Mouse (Mus musculus): ENCODE measurements around the gene Rnf11.

Gene Rnf11

GRCm38 (mm10) chr4:109484621-109485020, at the start of gene Rnf11:
TSS of gene Rnf11 (minus strand) at chr4:109484728.
- DNase-seq = no peak

GRCm38 (mm10) chr4:109531111-109531510, 46.6 kb upstream of the Rnf11 start, which contains the start of gene 4930522H14Rik:
TSS of gene 4930522H14Rik (minus strand) at chr4:109531297.
- no peak for DNase-seq

GRCm38 (mm10) chr4:109530245-109530816, 45.8 kb upstream of the Rnf11 start:
- no peak for DNase-seq

- DNase-seq = peak; percentile 83
Measured at GRCm38 (mm10) chr4:109504885-109505284, 20.4 kb upstream of the Rnf11 start.

GRCm38 (mm10) chr4:109498476-109498875, 13.9 kb upstream of the Rnf11 start:
- DNase-seq = no peak

GRCm38 (mm10) chr4:109493581-109493980, 9.1 kb upstream of the Rnf11 start:
- peak; percentile 51 for DNase-seq

GRCm38 (mm10) chr4:109488812-109489211, 4.3 kb upstream of the Rnf11 start:
- no peak for DNase-seq

- DNase-seq = no peak
Measured at GRCm38 (mm10) chr4:109482701-109483100, 1.8 kb downstream of the Rnf11 start.

GRCm38 (mm10) chr4:109481424-109481823, 3.1 kb downstream of the Rnf11 start:
- no peak for DNase-seq

- peak; percentile 78 for DNase-seq
Measured at GRCm38 (mm10) chr4:109477454-109477853, 7.1 kb downstream of the Rnf11 start.

- peak; percentile 95 for DNase-seq
Measured at GRCm38 (mm10) chr4:109476554-109477014, 7.9 kb downstream of the Rnf11 start.

GRCm38 (mm10) chr4:109475577-109476553, 8.7 kb downstream of the Rnf11 start:
- peak; percentile 51 for DNase-seq

- no peak for DNase-seq
Measured at GRCm38 (mm10) chr4:109475078-109475477, 9.4 kb downstream of the Rnf11 start.

GRCm38 (mm10) chr4:109472566-109472965, 12.0 kb downstream of the Rnf11 start:
- peak; percentile 67 for DNase-seq

- DNase-seq = no peak
Measured at GRCm38 (mm10) chr4:109471606-109472005, 12.9 kb downstream of the Rnf11 start.

GRCm38 (mm10) chr4:109467687-109468086, 16.8 kb downstream of the Rnf11 start:
- no peak for DNase-seq

- no peak for DNase-seq
Measured at GRCm38 (mm10) chr4:109463892-109464291, 20.6 kb downstream of the Rnf11 start.

GRCm38 (mm10) chr4:109460421-109461179, 23.9 kb downstream of the Rnf11 start:
- peak; percentile 47 for DNase-seq

- no peak for DNase-seq
Measured at GRCm38 (mm10) chr4:109456821-109457220, 27.7 kb downstream of the Rnf11 start.

GRCm38 (mm10) chr4:109448531-109448930, 36.0 kb downstream of the Rnf11 start:
- DNase-seq = no peak

GRCm38 (mm10) chr4:109445956-109446355, 38.6 kb downstream of the Rnf11 start:
- no peak for DNase-seq

GRCm38 (mm10) chr4:109445397-109445796, 39.1 kb downstream of the Rnf11 start:
- no peak for DNase-seq

GRCm38 (mm10) chr4:109444951-109445350, 39.6 kb downstream of the Rnf11 start:
- DNase-seq = no peak

Data from kidney, adult 9 months (tissue).